Comparison of ENCODE assay signal across 8 mouse cellular contexts in the genomic region with DNA sequence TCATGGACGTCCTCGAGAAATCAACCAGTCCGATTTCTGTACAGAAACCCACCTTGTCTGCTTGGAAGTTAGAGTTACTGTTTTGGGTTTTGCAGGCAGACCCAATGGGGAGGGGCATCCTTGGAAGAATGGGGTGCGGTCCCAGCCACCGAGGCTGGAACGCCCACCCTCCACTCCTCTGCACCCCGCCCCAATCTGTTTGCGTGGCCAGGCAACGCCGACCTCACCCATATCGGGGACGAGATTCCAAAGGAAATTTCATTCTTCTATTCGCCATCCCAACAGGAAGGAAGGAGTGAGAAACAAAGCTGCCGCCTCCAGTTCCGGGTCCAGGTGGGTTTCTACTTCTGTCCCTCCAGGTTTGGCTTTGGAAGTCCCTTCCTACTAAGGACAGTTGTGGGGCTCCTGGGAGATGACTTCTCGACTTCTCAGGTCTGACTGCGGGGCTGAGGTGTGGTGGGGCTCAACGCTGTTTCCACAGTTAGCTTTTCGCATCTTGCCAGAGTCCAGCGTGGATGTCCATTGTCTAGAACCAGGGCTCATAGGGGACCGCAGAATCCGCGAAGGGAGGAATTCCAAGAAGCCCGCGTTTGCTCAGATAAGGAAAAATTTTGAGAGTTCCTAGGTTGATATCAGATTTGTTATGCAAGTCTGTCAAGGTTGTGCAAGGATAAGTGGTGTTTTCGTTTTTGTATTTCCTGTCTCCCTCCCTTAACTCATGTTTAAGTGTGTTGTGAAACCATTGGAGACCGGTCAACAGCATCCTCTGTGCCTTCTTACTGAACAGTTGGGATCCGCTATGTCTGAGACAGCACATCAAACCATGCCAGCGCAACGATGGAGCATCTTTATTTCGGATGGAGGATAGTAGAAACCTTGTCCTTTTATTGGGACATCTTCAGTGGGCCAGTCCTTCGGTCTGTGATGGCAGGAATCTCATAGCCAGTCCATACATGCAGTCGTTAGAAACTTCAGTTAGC. TPM values are rescaled to one million over a fixed set of nuclear protein-coding genes. Genes with fewer than 3 reads are reported as not detected.
DNase-seq lines count a peak whose midpoint lies in the region; ATAC-seq and TF ChIP-seq lines count a peak whose summit lies in the region.

Gene Rnase4, plus strand, starts transcription at position 157 of the 980 bp plus-strand sequence.
Gene Ang, plus strand, starts transcription at position 230 of the 980 bp plus-strand sequence.

- no peak for TF ChIP-seq POLR2A in cortical plate, adult 2 months (IDR thresholded peaks at IDR 0.05; ENCODE audit: extremely low read depth, insufficient read depth, low read length)

- no peaks in the 10 kb centered on the region for H3K27me3 ChIP-seq in intestine, postnatal 0 days (replicated peaks; ENCODE audit: control insufficient read depth, insufficient read depth, low read length)
- no peaks in the 10 kb centered on the region for H3K27me3 ChIP-seq in liver, embryonic 16.5 days (ENCODE audit: control insufficient read depth, insufficient read depth, low read depth, low read length)
- H3K27me3 ChIP-seq in neural tube, embryonic 12.5 days (replicated peaks) = no peaks in the 10 kb centered on the region

- no peak for ATAC-seq in intestine, postnatal 0 days
- no peak for ATAC-seq in liver, embryonic 16.5 days (ENCODE audit: low read depth)
- peak; percentile 15 for ATAC-seq in neural tube, embryonic 12.5 days (ENCODE audit: low FRiP score, low read depth)

- no peak for TF ChIP-seq CTCF in cortical plate, adult 2 months (IDR thresholded peaks at IDR 0.05; ENCODE audit: extremely low read depth, insufficient read depth, low read length)
- TF ChIP-seq CTCF in intestine, postnatal 0 days (IDR thresholded peaks at IDR 0.05; ENCODE audit: low read depth) = no peak

- H3K36me3 ChIP-seq in intestine, postnatal 0 days (ENCODE audit: control insufficient read depth, insufficient read depth) = no peaks in the 10 kb centered on the region
- H3K36me3 ChIP-seq in liver, embryonic 16.5 days (ENCODE audit: control insufficient read depth, insufficient read depth) = no peaks in the 10 kb centered on the region
- no peaks in the 10 kb centered on the region for H3K36me3 ChIP-seq in neural tube, embryonic 12.5 days

- no peaks in the 10 kb centered on the region for H3K4me1 ChIP-seq in cortical plate, adult 2 months (ENCODE audit: control insufficient read depth, insufficient read depth, low read length)
- no peaks in the 10 kb centered on the region; the same call in 1 of the 2 replicates for H3K4me1 ChIP-seq in intestine, postnatal 0 days (replicated peaks; ENCODE audit: control insufficient read depth, insufficient read depth, low read length)
- H3K4me1 ChIP-seq in liver, embryonic 16.5 days (ENCODE audit: control insufficient read depth, low read depth, low read length) = peaks cover 37% of the 10 kb centered on the region
- H3K4me1 ChIP-seq in neural tube, embryonic 12.5 days = no peaks in the 10 kb centered on the region

- WGBS in intestine, postnatal 0 days = 4% methylated on average over 33 of the region's 33 CpGs
- 8% methylated on average over 33 of the region's 33 CpGs for WGBS in liver, embryonic 16.5 days (ENCODE audit: insufficient replicate concordance)
- 10% methylated on average over 33 of the region's 33 CpGs for WGBS in neural tube, embryonic 12.5 days

- H3K9me3 ChIP-seq in intestine, postnatal 0 days (ENCODE audit: control insufficient read depth) = no peaks in the 10 kb centered on the region
- no peaks in the 10 kb centered on the region for H3K9me3 ChIP-seq in liver, embryonic 16.5 days (replicated peaks; ENCODE audit: control insufficient read depth, low read length)
- no peaks in the 10 kb centered on the region for H3K9me3 ChIP-seq in neural tube, embryonic 12.5 days

- H3K4me2 ChIP-seq in intestine, postnatal 0 days (replicated peaks; ENCODE audit: low read depth) = peak within 1 kb of the TSS; percentile 82
- H3K4me2 ChIP-seq in liver, embryonic 16.5 days (ENCODE audit: low read depth, low read length) = peak within 1 kb of the TSS; percentile 92
- peak within 1 kb of the TSS; percentile 72 for H3K4me2 ChIP-seq in neural tube, embryonic 12.5 days (replicated peaks)

- peak within 1 kb of the TSS; percentile 51 for H3K4me3 ChIP-seq in cortical plate, adult 2 months (ENCODE audit: insufficient read depth, low read length)
- H3K4me3 ChIP-seq in intestine, postnatal 0 days (ENCODE audit: low read depth, low read length) = peak within 1 kb of the TSS; percentile 76
- peak within 1 kb of the TSS; percentile 77 for H3K4me3 ChIP-seq in liver, embryonic 16.5 days (ENCODE audit: low read depth, low read length)
- H3K4me3 ChIP-seq in neural tube, embryonic 12.5 days = peak within 1 kb of the TSS; percentile 60

- DNase-seq in urinary bladder, adult 18-20 months (ENCODE audit: low spot score in 2 of 2) = peak; percentile 59 to 70
- no peak for DNase-seq in urinary bladder, postnatal 10 days (ENCODE audit: low spot score)
- DNase-seq in heart, adult 11 months = peak; percentile 99
- peak; percentile 63 to 76 for DNase-seq in urinary bladder, postnatal 36 days (ENCODE audit: low spot score in 2 of 2)

- peak within 1 kb of the TSS; percentile 88 for H3K27ac ChIP-seq in cortical plate, adult 2 months (ENCODE audit: insufficient read depth, low read length)
- peak within 1 kb of the TSS; percentile 93 for H3K27ac ChIP-seq in intestine, postnatal 0 days (ENCODE audit: low read depth, low read length)
- peak within 1 kb of the TSS; percentile 78 for H3K27ac ChIP-seq in liver, embryonic 16.5 days (ENCODE audit: low read length)
- peak within 1 kb of the TSS; percentile 54; the same call in 1 of the 2 replicates for H3K27ac ChIP-seq in neural tube, embryonic 12.5 days

- H3K9ac ChIP-seq in intestine, postnatal 0 days (ENCODE audit: low read depth, low read length) = peak within 1 kb of the TSS; percentile 68
- peak within 1 kb of the TSS; percentile 61 for H3K9ac ChIP-seq in liver, embryonic 16.5 days (ENCODE audit: low read depth, low read length)
- H3K9ac ChIP-seq in neural tube, embryonic 12.5 days = peak within 1 kb of the TSS; percentile 62

RNA-seq across cellular contexts. Expression of gene Rnase4, which starts in this region (rescaled TPM):
- polyA plus RNA-seq in cortical plate, adult 2 months (2012; rRNA removed) = 31.6 and 34.1 TPM in 2 replicates
- polyA plus RNA-seq in intestine, postnatal 0 days (2015; fragmentation: Nextera tagmentation; extraction: Ambion mirVana) = 355 and 426 TPM in 2 replicates
- polyA plus RNA-seq in liver, embryonic 16.5 days (2015; fragmentation: Nextera tagmentation; extraction: Ambion mirVana) = 19.7 and 23.1 TPM in 2 replicates
- 11.6 and 14.5 TPM in 2 replicates for polyA plus RNA-seq in neural tube, embryonic 12.5 days (2016; fragmentation: Nextera tagmentation; extraction: Ambion mirVana)

RNA-seq across cellular contexts. Expression of gene Ang, which starts in this region (rescaled TPM):
- polyA plus RNA-seq in cortical plate, adult 2 months (2012; rRNA removed) = 6.9 and 8.1 TPM in 2 replicates
- 114 and 119 TPM in 2 replicates for polyA plus RNA-seq in intestine, postnatal 0 days (2015; fragmentation: Nextera tagmentation; extraction: Ambion mirVana)
- 6.7 and 8.4 TPM in 2 replicates for polyA plus RNA-seq in liver, embryonic 16.5 days (2015; fragmentation: Nextera tagmentation; extraction: Ambion mirVana)
- polyA plus RNA-seq in neural tube, embryonic 12.5 days (2016; fragmentation: Nextera tagmentation; extraction: Ambion mirVana) = 3.1 and 4.2 TPM in 2 replicates

Comparison
In these comparisons a context has a peak if more than half of its experiments do, and no peak if none do; other contexts are left out.
1. RNA of gene Rnase4 (polyA plus RNA-seq): 355 to 426 TPM in intestine, postnatal 0 days; 31.6 to 34.1 TPM in cortical plate, adult 2 months, 19.7 to 23.1 TPM in liver, embryonic 16.5 days and 11.6 to 14.5 TPM in neural tube, embryonic 12.5 days; every median in the first group is over 10 times any median in the second.
2. RNA of gene Ang (polyA plus RNA-seq): 114 to 119 TPM in intestine, postnatal 0 days; 6.7 to 8.4 TPM in liver, embryonic 16.5 days, 6.9 to 8.1 TPM in cortical plate, adult 2 months and 3.1 to 4.2 TPM in neural tube, embryonic 12.5 days; every median in the first group is over 10 times any median in the second.
3. Peak in every context shown above with its lines, with median percentiles within 50 percentile points of each other: H3K27ac ChIP-seq, H3K4me3 ChIP-seq, H3K4me2 ChIP-seq and H3K9ac ChIP-seq.